Mouse (Mus musculus) naive thymus-derived CD4-positive, alpha-beta T cell, adult 2 months (primary cell): ENCODE data around the gene P2rx4.

Experiments
- DNase-seq: peaks from one replicate; pipeline ENCODE4 v3.0.0-alpha.2; 2011; ENCODE audit warnings: low read depth

The P2rx4 gene

DNA sequence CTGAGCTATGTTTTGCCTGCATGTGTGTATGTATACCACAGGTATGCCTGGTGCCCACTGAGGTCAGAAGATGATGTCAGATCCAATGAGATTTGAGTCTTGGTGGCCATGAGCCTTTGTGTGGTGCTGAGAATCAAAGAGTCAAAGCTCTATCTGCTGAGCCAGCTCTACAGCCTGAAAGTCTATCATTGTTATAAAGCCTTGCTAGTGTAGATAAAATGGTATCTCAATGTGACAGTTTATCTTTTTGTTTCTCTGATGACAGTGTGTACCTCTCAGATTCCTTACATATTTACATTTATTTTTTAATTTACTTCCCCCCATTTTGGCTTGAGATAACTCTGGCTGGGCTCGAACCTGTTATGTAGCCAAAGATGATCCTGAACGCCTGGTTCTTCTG lies 3.8 kb upstream of the P2rx4 start:
- DNase-seq: no peak

DNA sequence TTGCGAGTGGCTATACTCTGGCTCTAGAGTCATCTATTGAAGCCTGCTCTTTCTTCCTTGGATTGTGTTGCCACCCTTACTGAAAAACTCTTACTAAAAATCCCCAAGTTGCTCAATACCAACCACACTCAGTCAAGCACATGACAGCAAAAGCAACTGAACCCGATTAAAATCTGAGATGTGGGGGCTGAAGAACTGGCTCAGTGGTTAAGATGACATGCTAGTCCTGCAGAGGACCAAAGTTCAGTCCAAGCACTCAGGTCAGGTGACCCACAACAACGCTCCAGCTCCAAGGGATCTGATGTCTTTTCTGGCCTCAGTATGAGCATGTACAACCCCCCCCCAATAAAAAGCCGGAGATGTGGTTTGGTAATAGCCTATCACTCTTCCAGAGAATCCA lies 2.8 kb upstream of the P2rx4 start:
- no peak for DNase-seq

DNA sequence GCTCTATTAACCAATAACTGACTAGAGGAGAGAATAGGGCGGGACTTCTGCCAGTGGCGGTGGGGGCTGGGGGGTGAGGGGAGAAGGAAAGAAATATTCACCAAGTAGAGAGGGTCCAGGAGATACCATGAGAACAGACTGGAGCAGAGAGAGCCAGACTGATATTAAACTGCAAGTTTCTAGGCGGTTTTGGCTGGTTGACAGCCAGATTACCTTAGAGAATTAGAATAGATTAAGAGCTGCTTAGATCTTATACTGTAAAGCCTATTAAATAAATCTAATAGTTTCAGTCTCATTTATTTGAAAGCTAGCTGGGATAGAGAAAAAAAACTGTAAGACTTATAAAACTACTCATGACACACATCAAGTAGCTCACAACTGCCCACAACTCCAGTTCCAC lies 2.2 kb upstream of the P2rx4 start:
- DNase-seq: no peak

DNA sequence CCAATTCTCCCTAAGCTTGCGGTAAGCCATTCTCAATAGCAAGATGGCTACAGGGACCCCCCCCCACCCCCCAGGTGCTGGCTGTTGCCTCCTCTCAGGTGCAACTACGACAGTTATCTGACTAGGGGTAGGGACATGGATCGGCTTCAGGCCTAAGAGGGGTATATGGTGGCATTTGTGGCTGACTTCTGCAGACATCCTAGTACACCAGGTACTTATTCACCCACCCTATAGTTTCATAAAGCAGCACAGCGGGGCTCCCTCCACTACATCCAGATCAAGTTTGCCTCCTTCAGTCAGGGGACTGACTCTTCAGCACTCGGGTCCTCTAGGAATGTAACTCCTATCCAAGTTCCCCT lies 448 bp upstream of the P2rx4 start:
- DNase-seq: no peak

- DNase-seq: no peak
Measured at GRCm38 (mm10) chr5:122708819-122709218, 1.5 kb downstream of the P2rx4 start.

GRCm38 (mm10) chr5:122715723-122716122 lies 8.4 kb downstream of the P2rx4 start:
- no peak for DNase-seq

DNA sequence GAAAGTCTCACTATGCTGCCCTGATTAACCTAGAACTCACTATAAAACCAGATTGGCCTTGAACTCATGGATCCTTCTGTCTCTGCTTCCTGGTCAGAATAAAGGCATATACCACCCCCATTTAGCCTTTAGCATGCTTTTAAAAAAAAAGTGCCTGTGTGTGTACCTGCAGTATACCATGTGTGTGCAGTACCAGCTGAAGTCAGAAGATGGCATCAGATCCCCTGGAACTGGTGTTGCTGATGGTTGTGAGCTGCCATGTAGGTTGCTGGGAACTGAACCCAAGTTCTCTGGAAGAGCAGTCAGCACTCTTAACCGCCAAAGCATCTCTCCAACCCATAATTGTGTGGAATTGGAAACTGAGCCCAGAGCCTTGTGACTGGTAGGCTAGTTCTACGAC lies 9.4 kb downstream of the P2rx4 start:
- peak; percentile 51 for DNase-seq

DNA sequence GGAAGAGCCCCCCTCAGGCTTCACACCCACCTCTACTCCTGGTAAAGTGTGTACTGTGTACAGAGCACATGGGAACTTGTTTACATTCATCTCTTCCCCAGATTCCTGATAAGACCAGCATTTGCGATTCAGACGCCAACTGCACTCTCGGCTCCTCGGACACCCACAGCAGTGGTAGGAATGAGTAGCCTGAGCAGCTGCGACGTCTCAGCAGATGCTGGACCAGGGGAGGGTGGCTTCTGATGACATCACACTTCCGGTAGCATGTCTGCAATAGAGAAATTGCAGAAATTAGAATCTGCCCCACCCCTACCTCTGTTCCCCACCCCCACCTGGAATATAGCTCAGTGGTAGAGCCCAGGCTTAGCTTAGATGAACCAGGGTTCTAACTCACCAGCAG lies 11.1 kb downstream of the P2rx4 start:
- DNase-seq: no peak

GRCm38 (mm10) chr5:122719168-122719567 lies 11.8 kb downstream of the P2rx4 start:
- DNase-seq: peak; percentile 88

DNA sequence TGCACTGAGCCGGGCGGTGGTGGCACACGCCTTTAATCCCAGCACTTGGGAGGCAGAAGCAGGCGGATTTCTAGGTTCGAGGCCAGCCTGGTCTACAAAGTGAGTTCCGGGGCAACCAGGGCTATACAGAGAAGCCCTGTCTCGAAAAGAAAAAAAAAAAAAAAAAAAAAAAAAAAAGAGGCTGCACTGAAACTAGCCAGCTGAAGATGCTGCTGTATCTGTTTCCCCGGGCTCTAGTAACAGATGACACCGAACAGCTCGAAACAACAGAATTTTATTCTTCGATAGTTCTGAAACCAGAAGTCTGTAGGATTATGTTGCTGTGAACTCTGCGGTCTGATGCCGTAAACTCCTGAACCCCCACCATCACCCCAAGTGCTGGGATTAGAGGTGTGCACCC lies 18.1 kb downstream of the P2rx4 start:
- DNase-seq: no peak

DNA sequence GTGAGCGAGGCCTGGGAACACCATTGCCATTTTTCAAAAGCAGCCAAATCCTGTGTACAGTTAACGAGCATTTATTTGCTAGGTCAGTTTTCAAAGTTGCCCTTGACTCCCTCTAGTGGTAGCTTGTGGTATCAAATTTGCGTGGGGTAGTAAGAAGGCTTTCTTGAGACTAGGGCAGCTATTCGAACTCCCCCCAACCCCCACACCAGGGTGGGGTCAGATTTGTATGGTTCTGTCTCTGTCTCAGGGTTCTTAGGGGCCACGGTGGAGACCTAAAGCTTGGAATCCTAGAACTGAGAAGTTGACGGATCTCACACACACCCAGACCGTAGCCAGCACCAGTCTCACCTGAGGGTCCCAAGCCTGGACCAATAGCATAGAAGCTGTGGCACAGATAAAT lies 18.7 kb downstream of the P2rx4 start:
- DNase-seq: peak; percentile 89

DNA sequence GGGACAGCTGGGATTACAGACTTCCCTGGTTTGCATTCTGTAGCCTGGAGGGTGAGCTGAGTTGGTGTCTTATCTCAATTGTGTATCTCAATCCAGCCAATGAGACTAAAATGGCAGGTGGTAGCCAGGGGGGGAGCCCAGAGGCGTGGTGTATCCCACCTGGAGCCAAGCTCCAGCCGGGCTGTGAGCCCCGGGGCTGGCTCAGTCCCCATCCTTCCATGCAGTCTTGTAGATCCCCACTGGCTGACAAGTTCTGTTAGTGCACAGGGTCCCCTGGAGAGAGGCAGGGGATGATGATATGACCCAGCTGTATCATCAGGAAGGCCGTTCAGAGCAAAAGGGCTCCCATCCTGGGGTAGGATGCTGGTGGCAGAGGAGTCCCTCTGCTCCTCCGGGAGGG lies 19.3 kb downstream of the P2rx4 start:
- DNase-seq: no peak

- no peak for DNase-seq
Measured at GRCm38 (mm10) chr5:122727096-122727495, 19.8 kb downstream of the P2rx4 start.

- DNase-seq: no peak
Measured at GRCm38 (mm10) chr5:122730776-122731175, 23.4 kb downstream of the P2rx4 start.

DNA sequence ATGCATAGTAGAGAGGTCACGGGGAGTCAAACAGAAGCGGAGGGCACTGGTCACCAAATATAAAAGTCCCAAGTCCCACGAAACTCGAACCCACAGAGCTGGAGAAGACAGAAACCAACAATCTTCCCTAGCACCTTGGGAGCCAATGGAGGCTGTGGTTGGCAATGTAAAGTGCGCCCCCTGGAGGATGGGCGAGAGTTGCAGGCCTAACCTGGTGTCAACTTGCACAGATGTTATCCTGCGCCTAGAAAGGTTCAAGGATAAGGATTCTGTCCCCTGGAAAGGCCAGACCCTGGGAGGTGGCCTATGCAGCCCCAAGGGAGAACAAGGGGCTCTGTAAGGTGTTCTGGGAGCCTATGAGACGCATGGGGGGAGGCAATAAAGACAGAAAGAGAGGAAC lies 24.0 kb downstream of the P2rx4 start:
- DNase-seq: peak; percentile 88

- peak; percentile 76 for DNase-seq
Measured at GRCm38 (mm10) chr5:122731991-122732673, 24.8 kb downstream of the P2rx4 start.

GRCm38 (mm10) chr5:122733881-122734280 lies 26.5 kb downstream of the P2rx4 start:
- peak; percentile 63 for DNase-seq

DNA sequence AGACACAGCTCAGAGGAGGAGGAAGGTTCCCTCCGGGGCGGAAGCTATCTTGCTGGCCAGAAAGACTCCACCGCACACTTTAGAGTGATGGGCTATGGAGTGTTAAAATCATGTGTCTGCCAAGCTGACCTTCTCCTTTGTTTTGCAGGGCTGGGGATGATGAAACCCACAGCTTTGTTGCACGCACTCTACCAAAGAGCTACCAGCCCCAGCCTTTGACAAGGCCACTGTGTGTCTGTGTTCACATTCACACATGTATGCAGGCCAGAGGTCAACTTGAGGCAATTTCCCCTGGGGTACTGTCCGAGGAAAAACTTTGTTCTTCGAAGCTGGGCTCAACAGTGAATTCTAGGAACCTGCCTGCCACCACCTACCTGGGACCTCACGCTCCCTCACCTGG lies 28.5 kb downstream of the P2rx4 start:
- DNase-seq: no peak

GRCm38 (mm10) chr5:122736761-122737160 lies 29.4 kb downstream of the P2rx4 start:
- no peak for DNase-seq

GRCm38 (mm10) chr5:122743880-122744422 lies 36.6 kb downstream of the P2rx4 start:
- no peak for DNase-seq

GRCm38 (mm10) chr5:122747950-122748349 lies 40.6 kb downstream of the P2rx4 start:
- DNase-seq: no peak

- DNase-seq: no peak
Measured at GRCm38 (mm10) chr5:122754477-122754876, 47.1 kb downstream of the P2rx4 start.

- DNase-seq: no peak
Measured at GRCm38 (mm10) chr5:122755620-122756019, 48.3 kb downstream of the P2rx4 start.

DNA sequence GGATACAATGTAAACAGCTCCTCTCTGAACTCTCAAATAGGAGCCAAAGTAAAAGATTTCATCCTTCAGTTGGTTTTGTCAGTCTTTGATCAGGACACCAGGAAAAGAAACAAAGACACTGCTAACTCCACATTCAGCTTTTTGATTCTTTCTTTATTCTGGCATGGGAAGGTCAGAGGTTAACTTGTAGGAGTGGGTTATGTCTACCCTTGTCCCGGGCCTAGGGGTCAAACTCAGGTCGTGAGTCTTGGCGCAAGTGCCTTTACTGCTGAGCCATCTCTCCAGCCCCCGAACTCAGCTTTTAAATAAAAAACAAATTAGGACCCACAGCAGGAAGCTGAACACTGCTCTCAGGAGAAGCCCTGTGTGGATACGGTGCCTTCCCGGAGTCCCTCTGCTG lies 48.8 kb downstream of the P2rx4 start:
- no peak for DNase-seq
